Comparison of ENCODE assay signal across 20 mouse cellular contexts in genomic region chr16:35484526-35485233, GRCm38 (mm10). TPM values are rescaled to one million over a fixed set of nuclear protein-coding genes. Genes with fewer than 3 reads are reported as not detected.
DNase-seq lines count a peak whose midpoint lies in the region; ATAC-seq and TF ChIP-seq lines count a peak whose summit lies in the region.
"Had no signal": no experiment of that assay in that cellular context is flagged by ENCODE, and none has a peak within 500 bp of the region (broad histone marks: within the 10 kb centered on the region; RNA-seq: fewer than 3 reads in every experiment).

No protein-coding gene starts in this region.

- peaks cover 4% of the 10 kb centered on the region; the same call in 1 of the 2 replicates for H3K9me3 ChIP-seq in hindbrain, embryonic 10.5 days
- H3K9me3 ChIP-seq in hindbrain, embryonic 16.5 days (ENCODE audit: control insufficient read depth, low read length): no peaks in the 10 kb centered on the region
- H3K9me3 ChIP-seq in intestine, postnatal 0 days (ENCODE audit: control insufficient read depth): no peaks in the 10 kb centered on the region
- H3K9me3 ChIP-seq: G1E; heart, embryonic 12.5 days; liver, embryonic 12.5 days had no signal

- peak; percentile 60 for DNase-seq in adrenal gland, adult 2 months
- DNase-seq in adrenal gland, adult 8-10 months: no peak
- no peak for DNase-seq in hindbrain, embryonic 10.5 days (ENCODE audit: low spot score)
- peak; percentile 6 for DNase-seq in thymus, postnatal 25 days
- DNase-seq in thymus, adult 18-20 months: no peak
- peak; percentile 6 for DNase-seq in splenic B cell, adult 2 months (ENCODE audit: low read depth, low spot score)
- DNase-seq: cerebellum, adult 2 months; gastrocnemius, postnatal 25 days; lung, postnatal 10 days; midbrain, embryonic 14.5 days; retina, postnatal 1 day; spleen, adult 18-20 months had no signal

- no peak overlapping the region for H3K4me2 ChIP-seq in hindbrain, embryonic 16.5 days (ENCODE audit: low read length)
- no peak overlapping the region for H3K4me2 ChIP-seq in intestine, postnatal 0 days (replicated peaks; ENCODE audit: low read depth)
- H3K4me2 ChIP-seq: heart, embryonic 12.5 days; liver, embryonic 12.5 days had no signal

- peak overlapping the region; percentile 67 for H3K27ac ChIP-seq in hindbrain, embryonic 10.5 days
- no peak overlapping the region for H3K27ac ChIP-seq in hindbrain, embryonic 16.5 days (ENCODE audit: low read depth, low read length)
- no peak overlapping the region for H3K27ac ChIP-seq in intestine, postnatal 0 days (ENCODE audit: low read depth, low read length)
- H3K27ac ChIP-seq: layer of hippocampus, adult 2 months; liver, embryonic 12.5 days; stomach, postnatal 0 days had no signal

- 75% methylated on average over 8 of the region's 8 CpGs for whole genome bisulfite sequencing in hindbrain, embryonic 10.5 days
- 61% methylated on average over 8 of the region's 8 CpGs for WGBS in hindbrain, embryonic 16.5 days
- WGBS in intestine, postnatal 0 days: 80% methylated on average over 8 of the region's 8 CpGs

- no peak for TF ChIP-seq CTCF in intestine, postnatal 0 days (IDR thresholded peaks at IDR 0.05; ENCODE audit: low read depth)

- H3K4me3 ChIP-seq in hindbrain, embryonic 10.5 days: no peak overlapping the region
- no peak overlapping the region for H3K4me3 ChIP-seq in hindbrain, embryonic 16.5 days (ENCODE audit: low read length)
- H3K4me3 ChIP-seq in intestine, postnatal 0 days (ENCODE audit: low read depth, low read length): no peak overlapping the region
- H3K4me3 ChIP-seq: heart, embryonic 12.5 days; layer of hippocampus, adult 2 months; liver, embryonic 12.5 days had no signal

- H3K27me3 ChIP-seq in hindbrain, embryonic 10.5 days (ENCODE audit: insufficient read depth, poor library complexity, severe bottlenecking): peaks cover 16% of the 10 kb centered on the region
- no peaks in the 10 kb centered on the region for H3K27me3 ChIP-seq in hindbrain, embryonic 16.5 days (replicated peaks; ENCODE audit: control insufficient read depth, insufficient read depth, low read length)
- H3K27me3 ChIP-seq in splenic B cell, adult 2 months (ENCODE audit: control insufficient read depth, insufficient read depth, low read length, poor library complexity, severe bottlenecking): no peaks in the 10 kb centered on the region
- 0 out of 2 replicates have a peak, but pooled peaks cover 1% of the 10 kb centered on the region for H3K27me3 ChIP-seq in intestine, postnatal 0 days (replicated peaks; ENCODE audit: control insufficient read depth, insufficient read depth, low read length)
- H3K27me3 ChIP-seq: heart, embryonic 12.5 days had no signal

- peaks cover 17% of the 10 kb centered on the region for H3K36me3 ChIP-seq in hindbrain, embryonic 10.5 days
- no peaks in the 10 kb centered on the region for H3K36me3 ChIP-seq in hindbrain, embryonic 16.5 days (ENCODE audit: control insufficient read depth, insufficient read depth, low read length)
- no peaks in the 10 kb centered on the region for H3K36me3 ChIP-seq in splenic B cell, adult 2 months (ENCODE audit: control insufficient read depth, insufficient read depth, low read length, poor library complexity, severe bottlenecking)
- no peaks in the 10 kb centered on the region for H3K36me3 ChIP-seq in intestine, postnatal 0 days (ENCODE audit: control insufficient read depth, insufficient read depth)
- H3K36me3 ChIP-seq: G1E had no signal

- ATAC-seq in hindbrain, embryonic 16.5 days: no peak
- ATAC-seq in intestine, postnatal 0 days: no peak
- ATAC-seq: liver, embryonic 12.5 days had no signal

- peaks cover 68% of the 10 kb centered on the region for H3K4me1 ChIP-seq in hindbrain, embryonic 10.5 days (replicated peaks)
- H3K4me1 ChIP-seq in hindbrain, embryonic 16.5 days (ENCODE audit: control insufficient read depth, insufficient read depth, low read depth, low read length): peaks cover 15% of the 10 kb centered on the region
- no peaks in the 10 kb centered on the region for H3K4me1 ChIP-seq in intestine, postnatal 0 days (replicated peaks; ENCODE audit: control insufficient read depth, insufficient read depth, low read length)

- H3K9ac ChIP-seq in hindbrain, embryonic 16.5 days (ENCODE audit: low read depth, low read length): no peak overlapping the region
- no peak overlapping the region for H3K9ac ChIP-seq in intestine, postnatal 0 days (ENCODE audit: low read depth, low read length)
- H3K9ac ChIP-seq: heart, embryonic 12.5 days; liver, embryonic 12.5 days had no signal

RNA-seq across cellular contexts. Expression of gene Pdia5, which starts 6.0 kb away (rescaled TPM):
- 10 to 100 TPM; 15.6 to 20.8 TPM for total RNA-seq in adrenal gland, adult 2 months (2021)
- 4.3 and 5.1 TPM in 2 replicates for polyA plus RNA-seq in adrenal gland, adult 2 months (2012; rRNA removed)
- 10 to 100 TPM; 16.0 to 27.1 (median 22.4) TPM for total RNA-seq in adrenal gland, adult 8-10 months (2022)
- 23.0 and 28.2 TPM in 2 replicates for polyA plus RNA-seq in hindbrain, embryonic 10.5 days (2016; fragmentation: Nextera tagmentation; extraction: Ambion mirVana)
- 12.8 and 15.4 TPM in 2 replicates for polyA plus RNA-seq in hindbrain, embryonic 16.5 days (2015; fragmentation: Nextera tagmentation; extraction: Ambion mirVana)
- polyA plus RNA-seq in intestine, postnatal 0 days (2015; fragmentation: Nextera tagmentation; extraction: Ambion mirVana): 19.6 and 24.4 TPM in 2 replicates
- total RNA-seq: G1E had no signal
- polyA plus RNA-seq: G1E had no signal

RNA-seq across cellular contexts. Expression of gene Sema5b, which starts 56.3 kb away (rescaled TPM):
- total RNA-seq in adrenal gland, adult 2 months (2021): 1 to 10 TPM; 1.5 to 8.3 TPM
- polyA plus RNA-seq in adrenal gland, adult 2 months (2012; rRNA removed): 48.9 and 89.9 TPM in 2 replicates
- total RNA-seq in adrenal gland, adult 8-10 months (2022): 10 to 100 TPM in 2 of 4 experiments, 1 to 10 TPM in 2; 1.1 to 33.5 (median 15.4) TPM
- 45.7 and 57.8 TPM in 2 replicates for polyA plus RNA-seq in hindbrain, embryonic 10.5 days (2016; fragmentation: Nextera tagmentation; extraction: Ambion mirVana)
- 15.1 and 18.3 TPM in 2 replicates for polyA plus RNA-seq in hindbrain, embryonic 16.5 days (2015; fragmentation: Nextera tagmentation; extraction: Ambion mirVana)
- polyA plus RNA-seq in intestine, postnatal 0 days (2015; fragmentation: Nextera tagmentation; extraction: Ambion mirVana): 0.90 and 0.99 TPM in 2 replicates
- polyA plus RNA-seq: C2C12, G1E had no signal

Comparison
In these comparisons a context has a peak if more than half of its experiments do, and no peak if none do; other contexts are left out.
1. DNase-seq: peak in adrenal gland, adult 2 months (single experiment), thymus, postnatal 25 days (single experiment) and splenic B cell, adult 2 months (single experiment); none in adrenal gland, adult 8-10 months (single experiment), hindbrain, embryonic 10.5 days (single experiment) and thymus, adult 18-20 months (0 of 2).